Mouse (Mus musculus): ENCODE results near the gene Adh6b. TPM values are rescaled to one million over a fixed set of nuclear protein-coding genes. Genes with fewer than 3 reads are reported as not detected.

The Adh6b gene
- 0.17 and 0.29 TPM in 2 replicates for polyA plus RNA-seq (2015; fragmentation: Nextera tagmentation; extraction: Ambion mirVana)

DNA sequence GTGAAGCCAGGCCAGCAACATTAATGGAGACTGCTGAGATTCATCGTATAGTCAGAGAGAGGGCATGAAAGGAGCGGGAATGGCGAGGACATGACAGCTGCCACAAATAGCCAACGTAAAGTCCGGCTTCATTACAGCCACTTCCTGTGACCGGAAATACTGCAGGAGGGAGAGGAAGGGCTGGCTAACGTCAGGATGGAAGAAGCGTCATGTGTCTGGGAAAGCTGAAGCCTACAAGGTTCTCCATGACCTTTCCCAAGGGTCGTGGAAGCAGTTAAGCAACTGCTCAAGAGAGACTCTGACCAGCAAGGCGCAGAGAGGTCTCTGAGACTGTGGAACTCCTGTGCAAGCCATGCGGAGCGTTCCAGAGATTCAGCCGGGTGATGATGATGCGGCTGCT, at the start of gene Adh6b:
Gene Adh6b (plus strand): TSS at position 305 of the 400 bp plus-strand sequence.
- H3K27me3 ChIP-seq, result no peaks in the 10 kb centered on the region
- H3K36me3 ChIP-seq, result no peaks in the 10 kb centered on the region
- WGBS, result 87% methylated on average over 14 of the region's 14 CpGs
- H3K4me2 ChIP-seq, result no peak within 1 kb of the TSS
- no peak for ATAC-seq (ENCODE audit: low read depth)
- no peaks in the 10 kb centered on the region for H3K9me3 ChIP-seq
- H3K9ac ChIP-seq, result no peak within 1 kb of the TSS
- no peaks in the 10 kb centered on the region for H3K4me1 ChIP-seq (replicated peaks)
- H3K4me3 ChIP-seq, result no peak within 1 kb of the TSS
- no peak within 1 kb of the TSS for H3K27ac ChIP-seq (replicated peaks)

GRCm38 (mm10) chr3:138293298-138293895, 48.2 kb upstream of the Adh6b start:
- Histone ChIP-seq H3K4me1 (replicated peaks) (no peaks in the 10 kb centered on the region), H3K9ac (no peak overlapping the region), H3K27ac (replicated peaks) (no peak overlapping the region), H3K36me3 (no peaks in the 10 kb centered on the region), H3K4me2 (no peak overlapping the region), H3K9me3 (peaks cover 11% of the 10 kb centered on the region), H3K27me3 (no peaks in the 10 kb centered on the region), H3K4me3 (no peak overlapping the region)
- ATAC-seq (ENCODE audit: low read depth), result no peak
- 93% methylated on average over 7 of the region's 7 CpGs for WGBS

DNA sequence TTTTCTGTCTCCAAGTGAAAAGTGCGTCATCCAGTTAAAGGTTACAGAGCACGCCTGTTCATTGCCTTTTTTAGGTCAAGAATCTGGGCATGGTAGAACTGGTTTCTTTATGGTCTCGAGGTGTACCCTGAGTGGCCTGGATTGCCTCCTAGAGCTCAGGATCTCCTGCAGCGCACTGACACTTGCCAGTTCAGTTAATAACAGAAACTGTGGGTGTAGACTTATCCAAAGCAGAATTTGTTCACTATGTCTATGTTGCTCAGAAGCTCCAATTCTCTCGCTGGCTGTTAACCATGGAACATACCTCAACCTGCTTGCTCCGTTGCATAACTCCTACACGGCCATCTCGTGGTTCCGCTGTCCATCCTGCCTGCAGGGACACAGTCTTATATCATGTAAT, 41.4 kb upstream of the Adh6b start:
- H3K4me1 ChIP-seq (replicated peaks), result peaks cover 16% of the 10 kb centered on the region
- no peak overlapping the region for H3K4me3 ChIP-seq
- no peak overlapping the region for H3K27ac ChIP-seq (replicated peaks)
- no peak overlapping the region for H3K4me2 ChIP-seq
- 95% methylated on average over 9 of the region's 9 CpGs for WGBS
- H3K27me3 ChIP-seq, result no peaks in the 10 kb centered on the region
- H3K36me3 ChIP-seq, result no peaks in the 10 kb centered on the region
- ATAC-seq (ENCODE audit: low read depth), result no peak
- no peak overlapping the region for H3K9ac ChIP-seq
- H3K9me3 ChIP-seq, result peaks cover 18% of the 10 kb centered on the region

- no peaks in the 10 kb centered on the region for H3K27me3 ChIP-seq
- H3K4me3 ChIP-seq, result no peak overlapping the region
- ATAC-seq (ENCODE audit: low read depth), result no peak
- H3K27ac ChIP-seq (replicated peaks), result no peak overlapping the region
- H3K36me3 ChIP-seq, result no peaks in the 10 kb centered on the region
- WGBS, result 31% methylated on average over 4 of the region's 4 CpGs
- H3K4me2 ChIP-seq, result no peak overlapping the region
- peaks cover 14% of the 10 kb centered on the region for H3K9me3 ChIP-seq
- no peak overlapping the region for H3K9ac ChIP-seq
- H3K4me1 ChIP-seq (replicated peaks), result peaks cover 16% of the 10 kb centered on the region
These were observed 38.9 kb upstream of the Adh6b start for GRCm38 (mm10) chr3:138302676-138303075.

DNA sequence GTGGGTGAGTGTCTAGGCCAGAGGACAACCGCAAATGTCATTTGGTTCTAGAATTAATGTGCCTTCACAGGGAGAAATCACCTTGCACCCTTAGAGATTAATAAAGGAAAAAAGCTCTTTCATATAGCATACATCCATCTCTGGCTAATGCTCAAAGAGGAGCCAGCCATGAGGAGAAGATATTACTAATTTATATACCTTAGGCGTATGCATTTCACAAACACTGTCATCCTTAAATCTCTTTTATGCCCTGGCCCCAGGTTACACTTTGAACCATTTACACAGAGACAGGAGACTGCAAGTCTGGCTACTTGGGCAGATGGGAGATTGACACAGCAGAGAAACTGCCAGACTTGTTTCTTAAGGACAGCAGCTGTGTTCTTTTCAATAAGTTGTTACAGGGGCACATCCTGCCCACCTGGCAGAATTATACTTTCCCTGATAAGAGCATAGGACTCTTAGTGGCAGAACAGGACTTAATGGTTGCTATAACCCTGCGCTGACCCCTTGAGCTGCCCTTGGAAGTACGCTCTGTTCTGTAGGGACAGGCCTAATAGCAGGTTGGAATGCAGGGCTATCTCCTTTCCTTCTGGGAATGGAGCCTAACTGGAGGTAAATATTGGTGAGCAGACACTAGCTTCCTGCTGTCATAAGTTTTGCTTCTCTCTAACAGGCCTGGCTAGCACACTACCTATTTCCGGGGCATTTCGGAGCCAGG, 37.6 kb upstream of the Adh6b start:
- H3K36me3 ChIP-seq, result no peaks in the 10 kb centered on the region
- peaks cover 16% of the 10 kb centered on the region for H3K4me1 ChIP-seq (replicated peaks)
- 0 out of 2 replicates have a peak, but pooled peaks cover 2% of the 10 kb centered on the region for H3K9me3 ChIP-seq
- no peak overlapping the region for H3K27ac ChIP-seq (replicated peaks)
- 70% methylated on average over 6 of the region's 6 CpGs for WGBS
- no peak overlapping the region for H3K4me2 ChIP-seq
- H3K4me3 ChIP-seq, result no peak overlapping the region
- ATAC-seq (ENCODE audit: low read depth), result peak; percentile 36; the same call in 1 of the 2 replicates
- H3K27me3 ChIP-seq, result no peaks in the 10 kb centered on the region
- no peak overlapping the region for H3K9ac ChIP-seq

DNA sequence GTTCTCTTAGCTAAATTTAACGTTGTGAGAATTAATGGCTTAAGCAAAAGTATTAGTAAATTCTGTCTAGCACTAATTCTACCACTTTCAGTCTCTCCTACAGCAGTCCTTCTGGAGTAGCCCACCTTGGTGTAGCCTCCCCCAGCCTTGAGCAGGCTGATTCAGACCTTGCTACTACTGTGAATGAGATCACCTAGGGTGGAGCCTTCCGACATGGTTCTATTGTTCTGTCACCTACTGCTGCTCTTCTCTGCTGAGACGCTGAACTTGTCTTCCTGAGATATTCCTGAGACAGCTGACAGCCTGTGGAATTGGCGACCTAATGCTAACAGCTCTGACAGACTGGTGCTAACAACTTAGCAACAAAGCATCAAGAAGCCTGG, 37.1 kb upstream of the Adh6b start:
- Histone ChIP-seq H3K9ac (no peak overlapping the region), H3K4me1 (replicated peaks) (peaks cover 16% of the 10 kb centered on the region), H3K27ac (replicated peaks) (no peak overlapping the region), H3K4me2 (no peak overlapping the region), H3K9me3 (no peaks in the 10 kb centered on the region), H3K27me3 (no peaks in the 10 kb centered on the region), H3K4me3 (no peak overlapping the region), H3K36me3 (no peaks in the 10 kb centered on the region)
- ATAC-seq (ENCODE audit: low read depth), result no peak
- WGBS, result 43% methylated on average over 4 of the region's 4 CpGs

DNA sequence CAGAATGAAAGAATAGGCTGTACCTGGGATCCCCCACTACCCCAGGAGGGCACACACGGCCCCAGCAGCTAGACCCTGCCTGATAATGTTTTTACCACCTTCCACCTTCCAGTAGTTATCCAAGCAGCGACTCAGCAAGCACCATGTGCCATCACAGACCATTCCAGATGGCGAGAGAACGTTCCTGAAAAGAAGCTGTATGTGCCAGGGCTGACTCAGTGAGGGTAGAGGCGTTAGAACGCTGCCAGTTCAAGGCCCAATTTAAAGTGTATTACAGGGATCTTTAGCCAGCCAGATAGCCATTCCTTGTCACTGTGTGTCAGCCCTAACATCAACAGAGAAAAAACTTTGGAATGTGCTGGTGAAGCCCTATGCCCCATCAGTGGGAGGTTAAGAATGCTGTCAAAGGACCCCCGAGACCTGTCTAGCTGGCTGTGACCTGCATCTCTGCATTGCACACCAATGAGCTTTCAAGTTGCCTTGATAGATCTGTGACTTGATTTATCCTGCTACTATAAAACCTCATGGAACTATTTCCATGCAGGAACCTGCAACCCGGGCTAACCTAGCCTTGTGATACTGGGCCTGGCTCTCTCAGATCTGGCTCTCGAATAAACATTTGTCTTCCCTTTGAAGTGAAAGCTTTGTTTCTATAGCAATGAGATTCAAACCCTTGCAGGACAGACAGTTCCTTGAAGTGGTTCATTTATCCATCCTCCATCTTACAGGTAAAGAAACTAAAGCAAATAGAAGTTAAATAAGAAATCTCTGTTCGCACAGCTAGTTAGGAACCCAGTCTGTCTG, 35.9 kb upstream of the Adh6b start:
- no peak overlapping the region for H3K9ac ChIP-seq
- H3K9me3 ChIP-seq, result no peaks in the 10 kb centered on the region
- ATAC-seq (ENCODE audit: low read depth), result no peak
- no peak overlapping the region for H3K4me3 ChIP-seq
- H3K4me1 ChIP-seq (replicated peaks), result peaks cover 16% of the 10 kb centered on the region
- H3K27me3 ChIP-seq, result no peaks in the 10 kb centered on the region
- H3K27ac ChIP-seq (replicated peaks), result no peak overlapping the region
- no peak overlapping the region for H3K4me2 ChIP-seq
- H3K36me3 ChIP-seq, result no peaks in the 10 kb centered on the region
- WGBS, result 68% methylated on average over 10 of the region's 10 CpGs

DNA sequence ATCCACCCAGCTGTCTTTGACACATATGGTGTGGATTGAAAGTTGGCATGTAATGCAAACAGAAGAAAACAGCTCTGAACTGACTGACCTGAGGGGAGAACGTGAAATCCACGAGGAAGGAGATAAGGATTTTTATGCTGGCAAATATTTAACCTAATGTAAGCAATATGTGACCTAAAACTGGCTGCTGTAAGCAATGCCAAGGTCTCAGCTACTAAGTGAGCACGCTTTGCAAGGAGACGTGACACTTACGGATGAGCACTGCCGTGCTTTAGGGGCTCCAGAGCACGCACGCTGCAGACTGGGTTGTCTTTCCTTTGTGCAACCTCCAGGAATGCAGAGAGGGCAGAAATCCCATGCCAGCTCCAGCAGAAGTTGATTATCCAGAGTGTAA, 35.3 kb upstream of the Adh6b start:
- ATAC-seq (ENCODE audit: low read depth), result no peak
- H3K9me3 ChIP-seq, result no peaks in the 10 kb centered on the region
- no peak overlapping the region for H3K27ac ChIP-seq (replicated peaks)
- 59% methylated on average over 8 of the region's 8 CpGs for WGBS
- H3K4me2 ChIP-seq, result no peak overlapping the region
- H3K4me3 ChIP-seq, result no peak overlapping the region
- no peaks in the 10 kb centered on the region for H3K27me3 ChIP-seq
- H3K4me1 ChIP-seq (replicated peaks), result peaks cover 16% of the 10 kb centered on the region
- H3K36me3 ChIP-seq, result no peaks in the 10 kb centered on the region
- no peak overlapping the region for H3K9ac ChIP-seq

GRCm38 (mm10) chr3:138309910-138310309, 31.7 kb upstream of the Adh6b start:
- Histone ChIP-seq H3K9me3 (no peaks in the 10 kb centered on the region), H3K27ac (replicated peaks) (no peak overlapping the region), H3K9ac (no peak overlapping the region), H3K27me3 (no peaks in the 10 kb centered on the region), H3K4me2 (no peak overlapping the region), H3K36me3 (no peaks in the 10 kb centered on the region), H3K4me3 (no peak overlapping the region), H3K4me1 (replicated peaks) (no peaks in the 10 kb centered on the region)
- no peak for ATAC-seq (ENCODE audit: low read depth)
- WGBS, result 91% methylated on average over 8 of the region's 8 CpGs

GRCm38 (mm10) chr3:138311015-138311414, 30.6 kb upstream of the Adh6b start:
- no peaks in the 10 kb centered on the region for H3K36me3 ChIP-seq
- no peak for ATAC-seq (ENCODE audit: low read depth)

GRCm38 (mm10) chr3:138312965-138313364, 28.6 kb upstream of the Adh6b start, which contains the start of gene Adh6a:
Gene Adh6a (plus strand): TSS chr3:138313286.
- Histone ChIP-seq H3K4me3 (no peak within 1 kb of the TSS), H3K4me1 (replicated peaks) (no peaks in the 10 kb centered on the region), H3K9me3 (no peaks in the 10 kb centered on the region), H3K9ac (no peak within 1 kb of the TSS), H3K27me3 (no peaks in the 10 kb centered on the region), H3K36me3 (no peaks in the 10 kb centered on the region), H3K27ac (replicated peaks) (no peak within 1 kb of the TSS), H3K4me2 (no peak within 1 kb of the TSS)
- ATAC-seq (ENCODE audit: low read depth), result no peak
- WGBS, result 87% methylated on average over 5 of the region's 5 CpGs

More at GRCm38 (mm10) chr3:138311015-138311414, 30.6 kb upstream of the Adh6b start:
- 87% methylated on average over 6 of the region's 6 CpGs for WGBS
- no peaks in the 10 kb centered on the region for H3K4me1 ChIP-seq (replicated peaks)
- no peaks in the 10 kb centered on the region for H3K9me3 ChIP-seq
- no peak overlapping the region for H3K4me3 ChIP-seq
- no peak overlapping the region for H3K27ac ChIP-seq (replicated peaks)
- no peak overlapping the region for H3K9ac ChIP-seq
- no peak overlapping the region for H3K4me2 ChIP-seq
- H3K27me3 ChIP-seq, result no peaks in the 10 kb centered on the region

DNA sequence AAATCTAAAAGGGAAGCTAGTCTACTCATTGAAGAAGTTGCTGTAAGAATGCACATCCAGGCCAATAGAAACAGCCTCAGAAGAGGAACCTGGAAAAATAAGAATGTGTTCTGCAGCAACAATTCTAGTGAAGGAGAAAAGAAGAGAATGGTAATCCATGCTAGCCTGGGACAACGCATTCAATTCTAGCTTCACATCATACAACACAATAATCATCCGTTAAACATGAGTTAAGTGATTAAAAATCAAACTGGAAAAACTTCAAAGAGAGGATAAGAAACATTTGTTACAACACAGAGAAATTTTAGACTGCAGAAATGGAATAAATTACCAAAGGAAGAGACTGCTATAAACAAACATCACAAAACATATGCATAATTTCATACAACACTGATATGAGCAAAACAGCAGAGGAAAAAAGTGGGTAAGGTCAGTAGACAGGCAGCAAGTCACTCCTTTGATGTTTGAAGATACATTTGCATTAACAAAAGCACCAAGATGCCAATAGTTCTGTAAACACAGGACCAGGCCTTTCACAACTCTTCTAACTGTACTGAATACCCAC, 24.6 kb upstream of the Adh6b start:
- H3K27ac ChIP-seq (replicated peaks), result no peak overlapping the region
- H3K4me3 ChIP-seq, result no peak overlapping the region
- WGBS, result 85% methylated on average over 2 of the region's 2 CpGs
- H3K27me3 ChIP-seq, result no peaks in the 10 kb centered on the region
- no peaks in the 10 kb centered on the region for H3K9me3 ChIP-seq
- H3K4me1 ChIP-seq (replicated peaks), result no peaks in the 10 kb centered on the region
- no peak for ATAC-seq (ENCODE audit: low read depth)
- no peak overlapping the region for H3K4me2 ChIP-seq
- no peaks in the 10 kb centered on the region for H3K36me3 ChIP-seq
- H3K9ac ChIP-seq, result no peak overlapping the region
